Mouse (Mus musculus): ENCODE measurements around the gene Hyls1.

DNA sequence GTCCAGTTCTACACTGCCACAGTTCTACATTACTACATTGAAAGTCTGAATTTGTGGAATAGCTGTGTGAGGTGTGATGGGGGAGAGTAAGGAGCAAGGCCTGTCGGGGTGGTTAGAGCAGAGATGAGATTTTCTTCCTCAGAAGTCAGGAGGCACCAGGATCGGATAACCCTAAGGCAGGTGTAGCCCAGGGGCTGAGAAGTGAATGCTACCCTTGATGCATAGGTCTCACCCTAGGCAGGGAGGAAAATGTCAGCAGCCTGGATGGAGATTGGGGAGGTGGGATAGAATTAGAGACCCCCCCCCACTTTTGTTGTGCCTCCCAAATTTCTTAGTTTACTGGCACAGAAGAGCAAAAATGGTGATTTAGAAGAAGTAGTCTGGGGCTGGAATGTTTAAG, 48.0 kb downstream of the Hyls1 start:
- no peak for TF ChIP-seq USF1 (IDR thresholded peaks at IDR 0.05; ENCODE audit: low read depth)
- no peak for TF ChIP-seq POLR2A (IDR thresholded peaks at IDR 0.05; ENCODE audit: insufficient read length, low read depth)
- TF ChIP-seq POLR2AphosphoS2 (IDR thresholded peaks at IDR 0.05; ENCODE audit: insufficient read length, low read depth) = no peak
- no peak for TF ChIP-seq E2F4 (IDR thresholded peaks at IDR 0.05; ENCODE audit: insufficient read depth)
- no peak for TF ChIP-seq MYOD1 (IDR thresholded peaks at IDR 0.05; ENCODE audit: control insufficient read depth in 1 of 3, insufficient read length in 2 of 3, low read depth in 2 of 3)
- TF ChIP-seq MYOG (IDR thresholded peaks at IDR 0.05; ENCODE audit: control insufficient read depth in 1 of 3, insufficient read depth in 1 of 3, insufficient read length in 2 of 3, low read depth in 2 of 3) = no peak
- TF ChIP-seq CEBPB (IDR thresholded peaks at IDR 0.05; ENCODE audit: insufficient read depth, poor library complexity, severe bottlenecking) = no peak
- no peak for TF ChIP-seq TCF12 (IDR thresholded peaks at IDR 0.05; ENCODE audit: insufficient read depth, poor library complexity, severe bottlenecking)
- TF ChIP-seq MAX (IDR thresholded peaks at IDR 0.05; ENCODE audit: low read depth) = no peak
- TF ChIP-seq SRF (IDR thresholded peaks at IDR 0.05; ENCODE audit: control insufficient read depth, insufficient read length, low read depth) = no peak
- TF ChIP-seq REST (IDR thresholded peaks at IDR 0.05; ENCODE audit: insufficient read depth, insufficient read length) = no peak
